Mouse (Mus musculus) megakaryocyte progenitor cell, adult 5-6 weeks (primary cell): Measurements from ENCODE around the gene Tubb4b. TPM values are rescaled to one million over a fixed set of nuclear protein-coding genes. Genes with fewer than 3 reads are reported as not detected.

ENCODE experiments used
- ATAC-seq: replicated peaks from 2 replicates; pipeline ENCODE4 v1.8.0; 2016; ENCODE audit warnings: mild to moderate bottlenecking, moderate TSS enrichment, inconsistent platforms; ENCODE audit not compliant: poor library complexity
- total RNA-seq, 2 experiments: library from RNA; stranded (forward) in 1 of 2; stranded (reverse) in 1 of 2; fragments of 157-497, 149-512 nt in 1 of 2; fragments of 200-1000 nt in 1 of 2; gene quantifications; 2 replicates each; pipeline versions ENCODE4 v1.2.3 to v1.2.4; 2015 to 2017

Tubb4b gene
- total RNA-seq, 2 experiments from 2014 or later, result 440 to 580 TPM

- no peak for ATAC-seq
Observed at GRCm38 (mm10) chr2:25173821-25174220, 50.7 kb downstream of the Tubb4b start.

- peak; percentile 67 for ATAC-seq
Observed at GRCm38 (mm10) chr2:25172629-25173028, 51.9 kb downstream of the Tubb4b start.

Other genes with a start within 250 kb of the Tubb4b start
Only the 30 nearest of the 33 such genes appear.
- gene Nsmf, start 170.3 kb downstream of the Tubb4b start, total RNA-seq (2015), result 4.0 and 7.8 TPM in 2 replicates
- 3.7 and 5.7 TPM in 2 replicates for gene Nsmf, start 170.3 kb downstream of the Tubb4b start, total RNA-seq (2017)
- not detected in 2 replicates for gene Entpd8, start 144.4 kb downstream of the Tubb4b start, total RNA-seq (2015)
- gene Entpd8, start 144.4 kb downstream of the Tubb4b start, total RNA-seq (2017), result not detected in 2 replicates
- gene Noxa1, start 129.6 kb downstream of the Tubb4b start, total RNA-seq (2015), result not detected in 2 replicates
- not detected in 2 replicates for gene Noxa1, start 129.6 kb downstream of the Tubb4b start, total RNA-seq (2017)
- gene Nrarp, start 43.9 kb downstream of the Tubb4b start, total RNA-seq (2015), result 0.42 and 0.51 TPM in 2 replicates
- gene Nrarp, start 43.9 kb downstream of the Tubb4b start, total RNA-seq (2017), result 0.78 and 1.3 TPM in 2 replicates
- 11.4 and 12.5 TPM in 2 replicates for gene Tor4a, start 27.8 kb downstream of the Tubb4b start, total RNA-seq (2015)
- 16.1 and 17.6 TPM in 2 replicates for gene Tor4a, start 27.8 kb downstream of the Tubb4b start, total RNA-seq (2017)
- 23.7 and 28.9 TPM in 2 replicates for gene Nelfb, start 13.2 kb downstream of the Tubb4b start, total RNA-seq (2015)
- 35.8 and 38.7 TPM in 2 replicates for gene Nelfb, start 13.2 kb downstream of the Tubb4b start, total RNA-seq (2017)
- 0.30 TPM in 1 of 2 replicates, not detected in the other for gene Stpg3, start 10.1 kb downstream of the Tubb4b start, total RNA-seq (2015)
- 0.54 TPM in 1 of 2 replicates, not detected in the other for gene Stpg3, start 10.1 kb downstream of the Tubb4b start, total RNA-seq (2017)
- gene Fam166a, start 6.0 kb downstream of the Tubb4b start, total RNA-seq (2015), result not detected in 2 replicates
- not detected in 2 replicates for gene Fam166a, start 6.0 kb downstream of the Tubb4b start, total RNA-seq (2017)
- gene Slc34a3, start 9.7 kb upstream of the Tubb4b start, total RNA-seq (2015), result not detected in 2 replicates
- gene Slc34a3, start 9.7 kb upstream of the Tubb4b start, total RNA-seq (2017), result not detected in 2 replicates
- gene Rnf224, start 12.1 kb upstream of the Tubb4b start, total RNA-seq (2015), result not detected in 2 replicates
- gene Rnf224, start 12.1 kb upstream of the Tubb4b start, total RNA-seq (2017), result 0.25 TPM in 1 of 2 replicates, not detected in the other
- gene Rnf208, start 17.6 kb upstream of the Tubb4b start, total RNA-seq (2015), result 0.69 TPM in 1 of 2 replicates, not detected in the other
- 0.29 TPM in 1 of 2 replicates, not detected in the other for gene Rnf208, start 17.6 kb upstream of the Tubb4b start, total RNA-seq (2017)
- not detected in 2 replicates for gene Cysrt1, start 17.8 kb upstream of the Tubb4b start, total RNA-seq (2015)
- gene Cysrt1, start 17.8 kb upstream of the Tubb4b start, total RNA-seq (2017), result not detected in 2 replicates
- gene AL732309.1, start 22.2 kb upstream of the Tubb4b start, total RNA-seq (2015), result 3.9 and 5.0 TPM in 2 replicates
- gene AL732309.1, start 22.2 kb upstream of the Tubb4b start, total RNA-seq (2017), result 3.2 and 3.8 TPM in 2 replicates
- gene Tmem203, start 30.7 kb upstream of the Tubb4b start, total RNA-seq (2015), result 11.4 and 12.8 TPM in 2 replicates
- 9.6 and 9.8 TPM in 2 replicates for gene Tmem203, start 30.7 kb upstream of the Tubb4b start, total RNA-seq (2017)
- 7.9 and 13.3 TPM in 2 replicates for gene Tprn, start 37.9 kb upstream of the Tubb4b start, total RNA-seq (2015)
- gene Tprn, start 37.9 kb upstream of the Tubb4b start, total RNA-seq (2017), result 7.6 and 9.2 TPM in 2 replicates
- gene Ssna1, start 47.7 kb upstream of the Tubb4b start, total RNA-seq (2015), result 136 and 148 TPM in 2 replicates
- 71.3 and 92.7 TPM in 2 replicates for gene Ssna1, start 47.7 kb upstream of the Tubb4b start, total RNA-seq (2017)
- 28.3 and 34.4 TPM in 2 replicates for gene Anapc2, start 47.8 kb upstream of the Tubb4b start, total RNA-seq (2015)
- gene Anapc2, start 47.8 kb upstream of the Tubb4b start, total RNA-seq (2017), result 36.5 and 42.4 TPM in 2 replicates
- not detected in 2 replicates for gene Tmem210, start 63.4 kb upstream of the Tubb4b start, total RNA-seq (2015)
- gene Tmem210, start 63.4 kb upstream of the Tubb4b start, total RNA-seq (2017), result not detected in 2 replicates
- not detected in 2 replicates for gene Lrrc26, start 65.2 kb upstream of the Tubb4b start, total RNA-seq (2015)
- gene Lrrc26, start 65.2 kb upstream of the Tubb4b start, total RNA-seq (2017), result not detected in 2 replicates
- not detected in 2 replicates for gene Grin1, start 94.5 kb upstream of the Tubb4b start, total RNA-seq (2015)
- gene Grin1, start 94.5 kb upstream of the Tubb4b start, total RNA-seq (2017), result not detected in 2 replicates
- gene Man1b1, start 107.6 kb upstream of the Tubb4b start, total RNA-seq (2015), result 19.1 and 23.4 TPM in 2 replicates
- gene Man1b1, start 107.6 kb upstream of the Tubb4b start, total RNA-seq (2017), result 42.5 and 52.1 TPM in 2 replicates
- 15.8 and 16.3 TPM in 2 replicates for gene Dpp7, start 131.7 kb upstream of the Tubb4b start, total RNA-seq (2015)
- gene Dpp7, start 131.7 kb upstream of the Tubb4b start, total RNA-seq (2017), result 19.1 and 32.9 TPM in 2 replicates
- 42.2 and 60.4 TPM in 2 replicates for gene Uap1l1, start 141.0 kb upstream of the Tubb4b start, total RNA-seq (2015)
- 13.6 and 14.5 TPM in 2 replicates for gene Uap1l1, start 141.0 kb upstream of the Tubb4b start, total RNA-seq (2017)
- gene Sapcd2, start 147.6 kb upstream of the Tubb4b start, total RNA-seq (2015), result 6.0 and 10.8 TPM in 2 replicates
- gene Sapcd2, start 147.6 kb upstream of the Tubb4b start, total RNA-seq (2017), result 5.8 and 6.7 TPM in 2 replicates
- gene Entpd2, start 171.2 kb upstream of the Tubb4b start, total RNA-seq (2015), result not detected in 2 replicates
- gene Entpd2, start 171.2 kb upstream of the Tubb4b start, total RNA-seq (2017), result not detected in 2 replicates
- 1.5 TPM in 1 of 2 replicates, not detected in the other for gene Npdc1, start 174.6 kb upstream of the Tubb4b start, total RNA-seq (2015)
- gene Npdc1, start 174.6 kb upstream of the Tubb4b start, total RNA-seq (2017), result 0.27 TPM in 1 of 2 replicates, not detected in the other
- 11.1 and 12.5 TPM in 2 replicates for gene Fut7, start 198.6 kb upstream of the Tubb4b start, total RNA-seq (2015)
- gene Fut7, start 198.6 kb upstream of the Tubb4b start, total RNA-seq (2017), result 21.4 and 24.2 TPM in 2 replicates
- gene Abca2, start 204.0 kb upstream of the Tubb4b start, total RNA-seq (2015), result 66.7 and 70.5 TPM in 2 replicates
- 26.9 and 29.5 TPM in 2 replicates for gene Abca2, start 204.0 kb upstream of the Tubb4b start, total RNA-seq (2017)
- gene Clic3, start 232.1 kb upstream of the Tubb4b start, total RNA-seq (2015), result not detected in 2 replicates
- 0.27 TPM in 1 of 2 replicates, not detected in the other for gene Clic3, start 232.1 kb upstream of the Tubb4b start, total RNA-seq (2017)
- 32.8 and 40.9 TPM in 2 replicates for gene Paxx, start 236.4 kb upstream of the Tubb4b start, total RNA-seq (2015)
- gene Paxx, start 236.4 kb upstream of the Tubb4b start, total RNA-seq (2017), result 15.3 and 21.3 TPM in 2 replicates